Mouse (Mus musculus) midbrain, embryonic 14.5 days (tissue): Measurements from ENCODE around the gene Cdc25b. TPM values are rescaled to one million over a fixed set of nuclear protein-coding genes. Genes with fewer than 3 reads are reported as not detected.

Experiments
- ATAC-seq: fragments of 200-750 bp; cut with Nextera tagmentation; 2 replicates; pipeline ENCODE4 v1.8.0; 2017; ENCODE audit warnings: moderate number of reproducible peaks, moderate library complexity; ENCODE audit not compliant: low FRiP score, low TSS enrichment
- DNase-seq: peaks from one replicate; pipeline ENCODE4 v3.0.0-alpha.2; 2015
- H3K27ac ChIP-seq: fragments of 300-500 bp; sonication (generic); replicated peaks from 2 replicates; pipeline ENCODE4 v1.5.1; 2014; ENCODE audit warnings: mild to moderate bottlenecking, low read depth, low read length, moderate library complexity
- H3K27me3 ChIP-seq: fragments of 300-500 bp; sonication (generic); 2 replicates; pipeline ENCODE4 v1.6.1; 2014; ENCODE audit warnings: low read length, control low read depth, mixed read lengths; ENCODE audit not compliant: control insufficient read depth, insufficient read depth
- H3K36me3 ChIP-seq: fragments of 300-500 bp; sonication (generic); 2 replicates; pipeline ENCODE4 v1.6.1; 2014; ENCODE audit warnings: low read length, control low read depth; ENCODE audit not compliant: control insufficient read depth, insufficient read depth
- H3K4me1 ChIP-seq: fragments of 300-500 bp; sonication (generic); 2 replicates; pipeline ENCODE4 v1.6.1; 2014; ENCODE audit warnings: mild to moderate bottlenecking, antibody characterized with exemption, low read length, control low read depth; ENCODE audit not compliant: control insufficient read depth, insufficient read depth
- H3K4me2 ChIP-seq: fragments of 300-500 bp; sonication (generic); 2 replicates; pipeline ENCODE4 v1.6.1; 2014; ENCODE audit warnings: mild to moderate bottlenecking, low read length, moderate library complexity
- H3K4me3 ChIP-seq: fragments of 300-500 bp; sonication (generic); replicated peaks from 2 replicates; pipeline ENCODE4 v1.5.1; 2014; ENCODE audit warnings: low read depth, low read length
- H3K9ac ChIP-seq: fragments of 300-500 bp; sonication (generic); replicated peaks from 2 replicates; pipeline ENCODE4 v1.6.1; 2014; ENCODE audit warnings: mild to moderate bottlenecking, low read length, moderate library complexity
- H3K9me3 ChIP-seq: fragments of 300-500 bp; sonication (generic); 2 replicates; pipeline ENCODE4 v1.6.1; 2016; ENCODE audit warnings: low read length, control low read depth, mixed read lengths; ENCODE audit not compliant: control insufficient read depth
- WGBS: fragments of 180-500 bp; shearing (Covaris S2); extraction: QIAGEN DNeasy Blood & Tissue Kit; methylation state at CpG from one replicate; pipeline ENCODE4 v1.1.7; 2014; 5-methylcytosine and 5-hydroxymethylcytosine counted together
- polyA plus RNA-seq: library from polyadenylated mRNA; unstranded; fragments of >200 nt; fragmentation: Nextera tagmentation; extraction: Ambion mirVana; gene quantifications from 2 replicates; pipeline ENCODE4 v1.2.1, GENCODE M21; 2014

Gene Cdc25b
- polyA plus RNA-seq, 1 experiment from 2014 or later, result 31.5 TPM

DNA sequence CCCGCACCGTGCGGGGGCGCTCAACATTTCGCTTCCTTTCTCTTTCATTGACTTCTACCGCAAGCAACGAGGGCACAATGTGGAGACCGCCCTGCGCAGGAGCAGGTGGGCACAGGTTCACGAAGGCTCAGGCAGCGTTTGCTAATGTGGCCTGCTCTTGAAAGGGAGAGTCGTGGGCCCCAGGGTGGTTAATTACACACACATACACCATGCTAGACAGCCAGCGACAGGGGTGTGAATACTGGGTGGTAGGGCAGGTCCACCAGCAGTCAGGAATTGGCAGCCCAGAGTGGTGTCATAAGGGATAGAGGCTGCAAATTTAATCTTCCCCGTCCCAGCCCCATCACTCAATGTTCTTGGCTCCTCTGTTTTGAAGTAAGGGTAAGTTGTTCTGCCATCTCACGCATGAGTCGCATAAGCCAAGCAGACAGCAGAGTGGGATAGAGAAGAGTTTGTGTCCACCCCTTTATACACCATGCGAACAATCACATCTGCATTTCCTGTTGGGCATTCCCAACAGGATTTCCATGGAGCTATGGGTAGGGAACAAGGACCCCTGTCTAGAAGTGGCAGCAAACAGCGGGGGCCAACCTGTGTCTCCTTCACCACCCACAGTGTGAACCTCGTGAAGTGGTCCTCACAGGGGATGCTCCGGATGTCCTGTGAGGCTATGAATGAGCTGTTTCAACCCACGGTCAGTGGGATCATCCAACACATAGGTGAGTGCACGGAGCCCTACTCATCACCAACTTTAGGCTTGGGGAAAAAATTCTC is 43.6 kb upstream of the Cdc25b start:
- Histone ChIP-seq H3K4me3 (no peak overlapping the region), H3K9ac (no peak overlapping the region), H3K4me1 (0 out of 2 replicates have a peak, but pooled peaks cover 3% of the 10 kb centered on the region), H3K27me3 (no peaks in the 10 kb centered on the region), H3K27ac (no peak overlapping the region), H3K4me2 (no peak overlapping the region), H3K36me3 (peaks cover 47% of the 10 kb centered on the region), H3K9me3 (no peaks in the 10 kb centered on the region)
- ATAC-seq, result no peak
- WGBS, result 65% methylated on average over 22 of the region's 22 CpGs
- DNase-seq, result no peak

DNA sequence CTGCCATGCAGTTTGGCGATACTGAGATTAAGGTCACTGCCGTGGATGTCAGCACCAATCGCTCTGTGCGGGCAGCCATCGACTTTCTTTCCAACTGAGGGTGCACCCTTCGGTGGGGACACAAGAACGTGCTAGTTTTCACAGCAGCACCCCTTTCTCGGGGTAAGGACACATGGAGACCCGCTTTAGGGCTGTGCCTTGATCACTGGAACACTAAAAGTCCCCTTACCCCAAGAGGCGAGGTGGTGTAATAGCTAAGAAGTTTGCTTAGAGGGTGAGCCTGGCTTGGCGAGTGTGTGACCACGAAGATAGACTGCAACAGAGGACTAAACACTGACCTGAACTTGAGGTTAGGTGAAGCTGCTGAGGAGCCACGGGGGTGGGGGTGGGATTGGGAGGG is 41.6 kb upstream of the Cdc25b start:
- Histone ChIP-seq H3K9me3 (no peaks in the 10 kb centered on the region), H3K27ac (no peak overlapping the region), H3K4me2 (no peak overlapping the region), H3K27me3 (no peaks in the 10 kb centered on the region), H3K9ac (no peak overlapping the region), H3K4me1 (0 out of 2 replicates have a peak, but pooled peaks cover 3% of the 10 kb centered on the region), H3K4me3 (no peak overlapping the region), H3K36me3 (peaks cover 61% of the 10 kb centered on the region)
- WGBS, result 73% methylated on average over 13 of the region's 13 CpGs
- no peak for DNase-seq
- ATAC-seq, result no peak

DNA sequence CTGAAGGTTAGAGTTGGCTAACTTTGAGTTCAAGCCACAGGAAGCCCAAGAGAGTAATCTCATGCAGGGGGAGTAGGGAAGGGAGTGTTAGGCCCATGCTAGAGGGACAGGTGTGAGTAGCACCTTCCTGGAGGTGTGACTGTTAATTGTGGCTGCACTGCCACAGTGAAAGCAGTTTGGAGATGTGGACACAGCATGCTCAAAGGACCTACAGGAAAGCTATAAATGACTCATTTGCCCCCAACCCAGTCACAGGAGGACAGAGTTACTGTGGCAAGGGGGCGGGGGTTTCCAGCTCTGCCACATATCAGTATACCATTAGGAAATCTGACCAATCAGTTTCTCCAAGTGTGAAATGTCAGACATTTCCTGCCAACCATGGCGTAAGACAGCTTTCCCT is 41.2 kb upstream of the Cdc25b start:
- peaks cover 64% of the 10 kb centered on the region for H3K36me3 ChIP-seq

DNA sequence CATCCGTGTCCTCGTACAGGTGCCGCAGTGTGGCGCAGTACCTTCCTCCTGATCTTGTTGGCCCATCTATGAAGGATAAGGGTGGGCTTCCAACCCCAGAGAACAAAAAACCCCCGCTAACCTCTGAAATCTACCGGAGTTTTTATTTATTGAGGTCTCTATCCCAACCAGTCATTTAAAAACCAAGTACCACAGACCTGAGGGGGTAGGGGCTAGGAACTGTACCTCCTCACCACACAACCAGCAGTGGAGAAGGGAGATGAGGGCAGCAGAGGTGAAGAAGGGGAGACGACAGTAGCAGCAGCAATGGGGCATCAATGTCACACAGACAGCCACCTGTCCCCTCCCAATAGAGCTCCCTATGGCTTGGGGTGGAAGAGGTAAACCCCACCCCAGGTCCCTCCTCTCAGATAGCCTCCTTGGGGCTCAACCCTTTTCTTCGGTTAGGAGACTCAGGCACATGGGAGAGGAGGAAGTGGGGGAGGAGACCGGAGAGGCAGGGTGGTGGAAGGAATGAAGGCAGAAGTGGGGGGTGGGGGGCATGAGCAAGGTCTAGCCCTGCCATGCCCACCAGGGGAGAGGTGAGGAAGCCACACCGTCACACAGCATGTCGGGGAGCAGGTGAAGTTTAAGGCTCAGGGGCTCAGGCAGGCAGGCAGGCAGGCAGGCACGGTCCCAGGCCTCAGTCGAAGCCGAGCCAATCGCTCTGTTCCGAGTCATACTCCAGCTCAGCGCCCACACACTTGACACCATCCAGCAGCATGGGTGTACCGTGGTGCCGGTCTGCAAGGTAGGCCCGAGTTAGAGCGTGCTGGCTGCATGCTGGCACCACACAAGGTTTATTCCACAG is 40.3 kb upstream of the Cdc25b start:
- Histone ChIP-seq H3K9ac (no peak overlapping the region), H3K4me3 (no peak overlapping the region), H3K27me3 (no peaks in the 10 kb centered on the region), H3K4me2 (no peak overlapping the region), H3K4me1 (0 out of 2 replicates have a peak, but pooled peaks cover 3% of the 10 kb centered on the region), H3K9me3 (no peaks in the 10 kb centered on the region), H3K36me3 (peaks cover 72% of the 10 kb centered on the region), H3K27ac (no peak overlapping the region)
- 94% methylated on average over 21 of the region's 21 CpGs for WGBS
- DNase-seq, result no peak
- no peak for ATAC-seq

More for the DNA sequence above, 41.2 kb upstream of the Cdc25b start:
- no peaks in the 10 kb centered on the region for H3K9me3 ChIP-seq
- no peak overlapping the region for H3K27ac ChIP-seq
- H3K4me2 ChIP-seq, result no peak overlapping the region
- no peak overlapping the region for H3K9ac ChIP-seq
- DNase-seq, result no peak
- 0 out of 2 replicates have a peak, but pooled peaks cover 3% of the 10 kb centered on the region for H3K4me1 ChIP-seq
- ATAC-seq, result no peak
- no peak overlapping the region for H3K4me3 ChIP-seq
- WGBS, result 94% methylated on average over 2 of the region's 2 CpGs
- no peaks in the 10 kb centered on the region for H3K27me3 ChIP-seq

DNA sequence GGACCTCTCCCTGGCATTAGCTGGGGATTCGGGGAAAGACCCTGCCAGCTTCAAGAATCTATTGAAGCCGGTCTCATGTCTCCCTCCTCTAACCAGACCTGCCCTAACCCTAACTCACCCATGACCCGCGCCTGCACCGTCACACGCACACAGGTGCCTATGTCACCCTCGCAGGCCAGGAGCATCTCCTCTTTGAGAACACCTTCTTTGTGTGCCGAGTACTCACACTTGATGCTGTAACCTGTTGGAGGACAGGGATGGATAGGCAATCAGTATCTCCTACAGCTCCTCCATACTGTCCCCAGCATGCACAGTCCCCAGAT is 39.7 kb upstream of the Cdc25b start:
- Histone ChIP-seq H3K9ac (no peak overlapping the region), H3K4me2 (no peak overlapping the region), H3K4me3 (no peak overlapping the region), H3K4me1 (0 out of 2 replicates have a peak, but pooled peaks cover 3% of the 10 kb centered on the region), H3K9me3 (no peaks in the 10 kb centered on the region), H3K27me3 (no peaks in the 10 kb centered on the region), H3K36me3 (peaks cover 78% of the 10 kb centered on the region), H3K27ac (no peak overlapping the region)
- DNase-seq (no peak), ATAC-seq (no peak)
- WGBS, result 98% methylated on average over 8 of the region's 8 CpGs

DNA sequence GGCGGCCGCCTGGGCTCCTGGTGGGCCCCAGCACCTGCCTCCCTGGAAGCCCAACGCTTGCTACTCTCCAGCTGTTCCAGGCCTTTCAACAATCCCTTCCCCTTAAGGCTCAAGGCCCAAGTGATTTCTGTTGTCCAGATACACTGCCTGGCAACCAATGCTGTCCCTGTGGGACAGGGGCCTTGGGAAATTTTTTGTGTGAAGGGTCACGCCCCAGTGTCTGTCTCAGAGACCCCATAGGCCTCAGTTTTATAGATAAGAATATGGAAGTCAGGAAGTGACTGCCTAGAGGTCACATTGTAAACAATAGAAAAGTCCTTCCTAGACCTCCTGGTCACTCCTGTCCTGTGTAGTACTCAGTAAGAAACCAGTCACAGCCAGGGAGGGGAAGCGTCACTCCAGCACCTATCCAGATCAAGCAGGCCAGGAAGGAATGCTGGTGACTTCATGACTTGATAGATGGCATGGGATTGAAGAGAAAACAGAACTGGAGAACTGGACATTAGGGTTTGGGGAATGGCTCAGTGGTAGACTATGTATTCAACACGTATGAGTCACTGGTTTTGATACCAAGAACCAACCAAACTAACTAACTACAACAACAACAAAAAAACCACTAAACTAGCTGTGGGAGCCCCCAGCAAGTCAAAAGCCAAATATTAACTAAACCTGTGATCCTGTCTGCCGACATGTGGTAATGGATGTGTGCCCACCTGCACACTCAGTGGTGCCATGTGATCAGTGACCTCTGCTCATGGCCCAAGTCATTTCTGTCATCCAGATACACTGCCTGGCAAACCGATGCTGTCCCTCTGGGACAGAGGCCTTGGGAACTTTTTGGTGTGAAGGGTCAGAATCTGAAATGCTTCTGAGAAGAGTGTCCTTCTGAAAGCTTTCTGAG is 38.1 kb upstream of the Cdc25b start:
- H3K9me3 ChIP-seq, result no peaks in the 10 kb centered on the region
- no peak for ATAC-seq
- H3K4me2 ChIP-seq, result no peak overlapping the region
- no peak overlapping the region for H3K27ac ChIP-seq
- H3K4me1 ChIP-seq, result no peaks in the 10 kb centered on the region
- H3K27me3 ChIP-seq, result no peaks in the 10 kb centered on the region
- no peak overlapping the region for H3K4me3 ChIP-seq
- no peak for DNase-seq
- H3K36me3 ChIP-seq, result peaks cover 85% of the 10 kb centered on the region
- H3K9ac ChIP-seq, result no peak overlapping the region
- WGBS, result 89% methylated on average over 8 of the region's 8 CpGs

DNA sequence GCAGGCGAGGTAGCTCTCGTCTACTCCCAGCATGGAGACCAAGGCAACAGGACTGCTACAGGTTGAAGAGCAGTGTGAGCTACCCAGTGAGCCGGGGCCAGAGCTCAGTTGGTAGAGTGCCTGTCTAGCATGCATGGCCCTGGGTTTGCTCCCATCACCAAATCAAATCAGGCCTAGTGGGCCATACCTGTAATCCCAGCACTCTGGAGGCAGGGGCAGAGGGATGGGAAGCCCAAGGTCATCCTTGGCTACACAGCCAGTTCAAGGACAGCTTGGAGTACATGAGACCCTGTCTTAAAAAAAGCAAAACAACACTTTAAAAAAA is 37.5 kb upstream of the Cdc25b start:
- Histone ChIP-seq H3K4me1 (no peaks in the 10 kb centered on the region), H3K9ac (no peak overlapping the region), H3K4me3 (no peak overlapping the region), H3K27me3 (no peaks in the 10 kb centered on the region), H3K4me2 (no peak overlapping the region), H3K36me3 (peaks cover 81% of the 10 kb centered on the region), H3K27ac (no peak overlapping the region), H3K9me3 (no peaks in the 10 kb centered on the region)
- ATAC-seq (no peak), DNase-seq (no peak)
- 96% methylated on average over 3 of the region's 3 CpGs for WGBS

DNA sequence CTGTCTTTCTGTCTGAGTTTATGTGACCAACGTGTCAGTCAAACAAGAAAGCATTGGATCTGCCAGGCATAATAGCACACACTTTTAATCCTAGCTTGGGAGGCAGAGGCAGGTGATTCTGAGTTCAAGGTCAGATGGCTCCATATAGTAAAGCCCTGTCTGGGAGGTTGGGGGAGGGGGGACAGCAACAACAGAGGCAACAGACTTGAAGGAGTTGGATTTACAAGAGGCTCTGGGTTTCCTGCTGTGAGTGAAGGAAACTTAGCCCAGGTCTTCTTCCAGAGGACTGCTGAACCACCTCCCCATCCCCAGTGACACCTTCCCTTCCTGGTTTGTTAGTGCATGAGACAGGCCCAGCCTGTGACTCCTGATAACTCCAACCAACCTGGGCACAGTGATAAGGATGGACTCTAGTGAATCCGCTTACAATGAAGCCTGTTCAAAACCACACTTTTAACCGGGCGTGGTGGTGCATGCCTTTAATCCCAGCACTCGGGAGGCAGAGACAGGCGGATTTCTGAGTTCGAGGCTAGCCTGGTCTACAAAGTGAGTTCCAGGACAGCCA is 34.5 kb upstream of the Cdc25b start:
- Histone ChIP-seq H3K9me3 (no peaks in the 10 kb centered on the region), H3K4me1 (peaks cover 8% of the 10 kb centered on the region; the same call in 1 of the 2 replicates), H3K4me2 (no peak overlapping the region), H3K27me3 (no peaks in the 10 kb centered on the region), H3K27ac (no peak overlapping the region), H3K36me3 (peaks cover 59% of the 10 kb centered on the region), H3K4me3 (no peak overlapping the region), H3K9ac (no peak overlapping the region)
- ATAC-seq, result no peak
- 94% methylated on average over 7 of the region's 7 CpGs for WGBS
- no peak for DNase-seq
